Mouse (Mus musculus): Measurements from ENCODE around the gene Ccl9. TPM values are rescaled to one million over a fixed set of nuclear protein-coding genes. Genes with fewer than 3 reads are reported as not detected.

Gene Ccl9
- polyA plus RNA-seq (2012; rRNA removed), result 3.6 and 8.0 TPM in 2 replicates

GRCm38 (mm10) chr11:83578186-83578760 is at the start of gene Ccl9:
Gene Ccl9 (minus strand): TSS chr11:83578636.
- 57% methylated on average over 2 of the region's 2 CpGs for whole genome bisulfite sequencing
- TF ChIP-seq POLR2A (IDR thresholded peaks at IDR 0.05; ENCODE audit: borderline replicate concordance, extremely low read depth, low read depth, low read length) (no peak), CTCF (IDR thresholded peaks at IDR 0.05; ENCODE audit: insufficient read depth, low read length) (no peak)
- Histone ChIP-seq H3K4me1 (ENCODE audit: control insufficient read depth, insufficient read depth, low read length) (no peaks in the 10 kb centered on the region), H3K4me3 (replicated peaks; ENCODE audit: extremely low read depth, low read depth, low read length) (no peak within 1 kb of the TSS)
- no peak for DNase-seq

- no peaks in the 10 kb centered on the region for H3K4me1 ChIP-seq (ENCODE audit: control insufficient read depth, insufficient read depth, low read length)
- 83% methylated on average over 3 of the region's 3 CpGs for WGBS
- H3K4me3 ChIP-seq (replicated peaks; ENCODE audit: extremely low read depth, low read depth, low read length), result no peak overlapping the region
- no peak for DNase-seq
- TF ChIP-seq CTCF (IDR thresholded peaks at IDR 0.05; ENCODE audit: insufficient read depth, low read length) (no peak), POLR2A (IDR thresholded peaks at IDR 0.05; ENCODE audit: borderline replicate concordance, extremely low read depth, low read depth, low read length) (no peak)
Observed at GRCm38 (mm10) chr11:83623586-83623985, 45.1 kb upstream of the Ccl9 start.

- TF ChIP-seq POLR2A (IDR thresholded peaks at IDR 0.05; ENCODE audit: borderline replicate concordance, extremely low read depth, low read depth, low read length) (no peak), CTCF (IDR thresholded peaks at IDR 0.05; ENCODE audit: insufficient read depth, low read length) (no peak)
- Histone ChIP-seq H3K4me3 (replicated peaks; ENCODE audit: extremely low read depth, low read depth, low read length) (no peak overlapping the region), H3K4me1 (ENCODE audit: control insufficient read depth, insufficient read depth, low read length) (no peaks in the 10 kb centered on the region)
- WGBS, result 79% methylated on average over 1 of the region's 1 CpGs
- no peak for DNase-seq
Observed at GRCm38 (mm10) chr11:83619037-83619436, 40.6 kb upstream of the Ccl9 start.

GRCm38 (mm10) chr11:83618238-83618637 is 39.8 kb upstream of the Ccl9 start:
- no peak for DNase-seq
- WGBS, result 55% methylated on average over 5 of the region's 5 CpGs
- H3K4me1 ChIP-seq (ENCODE audit: control insufficient read depth, insufficient read depth, low read length), result no peaks in the 10 kb centered on the region
- no peak for TF ChIP-seq POLR2A (IDR thresholded peaks at IDR 0.05; ENCODE audit: borderline replicate concordance, extremely low read depth, low read depth, low read length)
- TF ChIP-seq CTCF (IDR thresholded peaks at IDR 0.05; ENCODE audit: insufficient read depth, low read length), result no peak
- H3K4me3 ChIP-seq (replicated peaks; ENCODE audit: extremely low read depth, low read depth, low read length), result no peak overlapping the region

- no peak for DNase-seq
- WGBS, result 83% methylated on average over 1 of the region's 1 CpGs
Observed at GRCm38 (mm10) chr11:83616586-83616985, 38.1 kb upstream of the Ccl9 start.

GRCm38 (mm10) chr11:83610900-83611299 is 32.5 kb upstream of the Ccl9 start:
- Histone ChIP-seq H3K4me3 (replicated peaks; ENCODE audit: extremely low read depth, low read depth, low read length) (no peak overlapping the region), H3K4me1 (ENCODE audit: control insufficient read depth, insufficient read depth, low read length) (no peaks in the 10 kb centered on the region)
- DNase-seq, result no peak
- no peak for TF ChIP-seq CTCF (IDR thresholded peaks at IDR 0.05; ENCODE audit: insufficient read depth, low read length)
- no peak for TF ChIP-seq POLR2A (IDR thresholded peaks at IDR 0.05; ENCODE audit: borderline replicate concordance, extremely low read depth, low read depth, low read length)
- WGBS, result 78% methylated on average over 2 of the region's 2 CpGs

More at GRCm38 (mm10) chr11:83616586-83616985, 38.1 kb upstream of the Ccl9 start:
- H3K4me1 ChIP-seq (ENCODE audit: control insufficient read depth, insufficient read depth, low read length), result no peaks in the 10 kb centered on the region
- TF ChIP-seq CTCF (IDR thresholded peaks at IDR 0.05; ENCODE audit: insufficient read depth, low read length) (no peak), POLR2A (IDR thresholded peaks at IDR 0.05; ENCODE audit: borderline replicate concordance, extremely low read depth, low read depth, low read length) (no peak)
- H3K4me3 ChIP-seq (replicated peaks; ENCODE audit: extremely low read depth, low read depth, low read length), result no peak overlapping the region

GRCm38 (mm10) chr11:83606396-83606795 is 28.0 kb upstream of the Ccl9 start:
- TF ChIP-seq POLR2A (IDR thresholded peaks at IDR 0.05; ENCODE audit: borderline replicate concordance, extremely low read depth, low read depth, low read length), result no peak
- TF ChIP-seq CTCF (IDR thresholded peaks at IDR 0.05; ENCODE audit: insufficient read depth, low read length), result no peak
- DNase-seq, result no peak
- 27% methylated on average over 1 of the region's 1 CpGs for WGBS
- no peaks in the 10 kb centered on the region for H3K4me1 ChIP-seq (ENCODE audit: control insufficient read depth, insufficient read depth, low read length)
- no peak overlapping the region for H3K4me3 ChIP-seq (replicated peaks; ENCODE audit: extremely low read depth, low read depth, low read length)

GRCm38 (mm10) chr11:83605535-83605934 is 27.1 kb upstream of the Ccl9 start:
- Histone ChIP-seq H3K4me1 (ENCODE audit: control insufficient read depth, insufficient read depth, low read length) (no peaks in the 10 kb centered on the region), H3K4me3 (replicated peaks; ENCODE audit: extremely low read depth, low read depth, low read length) (no peak overlapping the region)
- whole genome bisulfite sequencing, result 87% methylated on average over 3 of the region's 3 CpGs
- no peak for DNase-seq
- TF ChIP-seq POLR2A (IDR thresholded peaks at IDR 0.05; ENCODE audit: borderline replicate concordance, extremely low read depth, low read depth, low read length) (no peak), CTCF (IDR thresholded peaks at IDR 0.05; ENCODE audit: insufficient read depth, low read length) (no peak)

- DNase-seq, result no peak
- H3K4me3 ChIP-seq (replicated peaks; ENCODE audit: extremely low read depth, low read depth, low read length), result no peak overlapping the region
- 88% methylated on average over 4 of the region's 4 CpGs for WGBS
- no peaks in the 10 kb centered on the region for H3K4me1 ChIP-seq (ENCODE audit: control insufficient read depth, insufficient read depth, low read length)
- no peak for TF ChIP-seq CTCF (IDR thresholded peaks at IDR 0.05; ENCODE audit: insufficient read depth, low read length)
- no peak for TF ChIP-seq POLR2A (IDR thresholded peaks at IDR 0.05; ENCODE audit: borderline replicate concordance, extremely low read depth, low read depth, low read length)
Observed at GRCm38 (mm10) chr11:83604698-83605097, 26.3 kb upstream of the Ccl9 start.

GRCm38 (mm10) chr11:83603399-83603798 is 25.0 kb upstream of the Ccl9 start:
- DNase-seq, result no peak
- TF ChIP-seq POLR2A (IDR thresholded peaks at IDR 0.05; ENCODE audit: borderline replicate concordance, extremely low read depth, low read depth, low read length) (no peak), CTCF (IDR thresholded peaks at IDR 0.05; ENCODE audit: insufficient read depth, low read length) (no peak)
- no peaks in the 10 kb centered on the region for H3K4me1 ChIP-seq (ENCODE audit: control insufficient read depth, insufficient read depth, low read length)
- no peak overlapping the region for H3K4me3 ChIP-seq (replicated peaks; ENCODE audit: extremely low read depth, low read depth, low read length)
- 81% methylated on average over 3 of the region's 3 CpGs for WGBS
